Mouse (Mus musculus) cerebellum, adult 2 months (tissue): ENCODE data around the gene Scml4.

Experiments used
- CTCF ChIP-seq: fragments of 200-500 bp; IDR thresholded peaks from 2 replicates; pipeline ENCODE4 v1.5.1; 2011; ENCODE audit warnings: low read depth, mild to moderate bottlenecking, control low read depth, low read length, moderate library complexity, borderline replicate concordance; ENCODE audit not compliant: insufficient read depth
- POLR2A ChIP-seq: fragments of 200-500 bp; IDR thresholded peaks from 2 replicates; pipeline ENCODE4 v1.6.1; 2011; ENCODE audit warnings: low read length, control low read depth, borderline replicate concordance; ENCODE audit not compliant: insufficient read depth

DNA sequence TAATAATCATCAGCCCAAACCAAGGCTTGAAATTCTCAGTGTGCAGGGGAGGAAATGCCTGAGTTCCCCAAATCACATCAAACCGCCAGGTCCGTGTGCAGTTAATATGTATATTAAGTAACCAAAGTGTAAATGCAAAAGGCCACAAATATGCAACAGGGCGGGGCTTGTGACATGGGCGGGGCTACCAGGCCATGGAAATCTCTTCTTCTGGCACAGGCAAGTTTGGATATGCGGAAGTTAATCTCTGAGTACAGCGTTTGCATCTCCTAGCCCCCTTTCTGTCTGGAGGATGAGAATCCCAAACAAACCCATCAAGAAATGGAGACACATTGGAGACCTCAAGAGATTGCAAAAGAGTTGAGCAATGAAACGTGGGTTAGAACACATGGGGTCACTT is 145.5 kb downstream of the Scml4 start:
- TF ChIP-seq CTCF (no peak), POLR2A (no peak)
